Mouse (Mus musculus) layer of hippocampus, adult 9-11 months (tissue): ENCODE measurements around the gene Krtap15.

Experiments
- DNase-seq: peaks from one replicate; pipeline ENCODE4 v3.0.0; 2022

Krtap15 gene

GRCm38 (mm10) chr16:88820066-88820465 lies at the start of gene Krtap15:
Krtap15 (plus strand) TSS chr16:88820215.
- no peak for DNase-seq

GRCm38 (mm10) chr16:88774106-88774505 lies 45.9 kb upstream of the Krtap15 start, which contains the start of gene 2310057N15Rik:
2310057N15Rik (minus strand) TSS chr16:88774206.
- DNase-seq = no peak

- no peak for DNase-seq
Observed at GRCm38 (mm10) chr16:88777596-88777995, 42.4 kb upstream of the Krtap15 start, which contains the start of gene Gm5965. Gm5965 (plus strand) TSS chr16:88777896.

- DNase-seq = no peak
Observed at GRCm38 (mm10) chr16:88786786-88787185, 33.2 kb upstream of the Krtap15 start.

- no peak for DNase-seq
Observed at GRCm38 (mm10) chr16:88811827-88812226, 8.2 kb upstream of the Krtap15 start, which contains the start of gene Gm20741. Gm20741 (minus strand) TSS chr16:88812220.

- DNase-seq = no peak
Observed at GRCm38 (mm10) chr16:88823736-88824135, 3.7 kb downstream of the Krtap15 start.

- DNase-seq = no peak
Observed at GRCm38 (mm10) chr16:88826095-88826652, 6.2 kb downstream of the Krtap15 start, which contains the start of gene Krtap14. Krtap14 (minus strand) TSS chr16:88826145.

GRCm38 (mm10) chr16:88826978-88827377 lies 7.0 kb downstream of the Krtap15 start:
- DNase-seq = no peak

GRCm38 (mm10) chr16:88847363-88847762 lies 27.3 kb downstream of the Krtap15 start:
- no peak for DNase-seq

- no peak for DNase-seq
Observed at GRCm38 (mm10) chr16:88848558-88848957, 28.5 kb downstream of the Krtap15 start.

GRCm38 (mm10) chr16:88851450-88851849 lies 31.4 kb downstream of the Krtap15 start:
- no peak for DNase-seq

- DNase-seq = no peak
Observed at GRCm38 (mm10) chr16:88864887-88865407, 44.9 kb downstream of the Krtap15 start.

GRCm38 (mm10) chr16:88869311-88869710 lies 49.3 kb downstream of the Krtap15 start, which contains the start of gene Krtap19-1:
Krtap19-1 (minus strand) TSS chr16:88869411.
- DNase-seq = no peak

GRCm38 (mm10) chr16:88874169-88874568 lies 54.2 kb downstream of the Krtap15 start, which contains the start of gene Krtap19-2:
Krtap19-2 (minus strand) TSS chr16:88874269.
- no peak for DNase-seq

- no peak for DNase-seq
Observed at GRCm38 (mm10) chr16:88877938-88878337, 57.9 kb downstream of the Krtap15 start, which contains the start of gene Krtap19-3. Krtap19-3 (minus strand) TSS chr16:88878038.
